Mouse (Mus musculus): ENCODE measurements around the gene Kif6.

GRCm38 (mm10) chr17:49732706-49733105 is 117.8 kb downstream of the Kif6 start:
- TF ChIP-seq CTCF (IDR thresholded peaks at IDR 0.05) (no peak), EP300 (IDR thresholded peaks at IDR 0.05) (peak; percentile 31; the same call in 1 of the 2 replicates)

Measured in lung, postnatal 0 days (tissue).